Mouse (Mus musculus): ENCODE results near the gene F2rl2. TPM values are rescaled to one million over a fixed set of nuclear protein-coding genes. Genes with fewer than 3 reads are reported as not detected.
A peak's percentile ranks its signal among the peaks of the same experiment; 100 is the strongest.

F2rl2 gene
- 1 to 10 TPM; 3.9 to 4.3 TPM for polyA plus RNA-seq (2017; shearing (Covaris generic))

DNA sequence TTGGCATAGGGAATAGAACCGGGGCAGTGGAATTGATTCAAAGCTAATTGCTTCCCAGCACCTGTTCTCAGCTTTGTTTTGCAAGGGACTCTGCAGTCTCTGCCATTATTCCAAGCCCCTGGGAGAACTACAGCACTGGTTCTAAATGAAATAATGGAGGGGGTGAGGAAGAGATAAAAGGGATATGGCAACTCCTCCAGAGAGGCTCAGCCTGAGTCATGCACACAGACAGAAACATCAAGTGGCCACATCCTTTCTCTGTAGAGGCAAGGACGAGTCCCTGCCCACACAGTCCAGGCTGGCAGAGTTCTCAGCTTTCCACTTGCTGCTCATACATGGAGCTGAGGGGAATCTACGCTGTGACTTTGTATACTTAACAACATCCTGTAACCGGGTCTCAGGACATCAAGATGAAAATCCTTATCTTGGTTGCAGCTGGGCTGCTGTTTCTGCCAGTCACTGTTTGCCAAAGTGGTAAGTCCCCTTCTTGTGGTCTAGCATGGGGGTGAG lies at the start of gene F2rl2:
Gene F2rl2, plus strand, starts transcription at position 200 of the 510 bp plus-strand sequence.
- ATAC-seq, result peak; percentile 89

DNA sequence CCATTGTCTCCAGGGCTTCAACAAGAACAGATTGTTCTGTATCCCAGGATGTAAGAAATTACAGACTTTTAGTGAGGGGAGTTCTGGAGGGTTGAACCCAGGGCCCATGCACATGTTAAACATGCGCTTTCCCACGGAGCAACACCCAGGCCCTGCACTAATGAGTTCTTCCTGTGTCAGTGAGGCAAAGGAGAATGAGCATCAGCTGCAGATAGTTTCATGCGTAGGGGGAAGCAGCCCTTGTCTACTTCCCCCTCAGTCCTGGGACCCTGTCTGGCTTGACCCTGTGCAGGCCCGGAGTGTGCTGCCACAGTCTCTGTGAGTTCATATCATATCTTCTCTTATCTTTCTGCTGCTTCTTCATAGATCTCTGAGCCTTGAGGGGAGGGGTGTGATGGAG lies 49.4 kb upstream of the F2rl2 start:
- no peak for ATAC-seq

DNA sequence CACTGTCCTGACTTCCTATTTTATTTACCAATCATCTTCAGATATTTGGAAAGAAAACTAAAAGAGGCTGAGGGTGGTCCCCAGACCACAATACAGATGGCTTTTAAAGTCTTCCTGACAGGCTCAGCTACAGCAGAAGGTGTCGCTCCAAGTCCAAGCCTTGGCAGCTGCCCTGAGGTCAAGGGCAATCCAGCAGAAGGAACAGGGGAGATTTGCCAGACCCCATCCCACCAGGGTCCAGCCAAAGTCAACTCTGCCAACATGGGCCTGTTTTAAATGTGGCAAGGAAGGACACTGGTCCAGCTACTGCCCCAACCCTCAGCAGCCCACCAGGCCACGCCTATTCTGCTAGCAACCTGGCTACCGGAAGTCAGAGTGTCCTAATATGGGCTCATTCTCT lies 46.7 kb upstream of the F2rl2 start:
- no peak for ATAC-seq

DNA sequence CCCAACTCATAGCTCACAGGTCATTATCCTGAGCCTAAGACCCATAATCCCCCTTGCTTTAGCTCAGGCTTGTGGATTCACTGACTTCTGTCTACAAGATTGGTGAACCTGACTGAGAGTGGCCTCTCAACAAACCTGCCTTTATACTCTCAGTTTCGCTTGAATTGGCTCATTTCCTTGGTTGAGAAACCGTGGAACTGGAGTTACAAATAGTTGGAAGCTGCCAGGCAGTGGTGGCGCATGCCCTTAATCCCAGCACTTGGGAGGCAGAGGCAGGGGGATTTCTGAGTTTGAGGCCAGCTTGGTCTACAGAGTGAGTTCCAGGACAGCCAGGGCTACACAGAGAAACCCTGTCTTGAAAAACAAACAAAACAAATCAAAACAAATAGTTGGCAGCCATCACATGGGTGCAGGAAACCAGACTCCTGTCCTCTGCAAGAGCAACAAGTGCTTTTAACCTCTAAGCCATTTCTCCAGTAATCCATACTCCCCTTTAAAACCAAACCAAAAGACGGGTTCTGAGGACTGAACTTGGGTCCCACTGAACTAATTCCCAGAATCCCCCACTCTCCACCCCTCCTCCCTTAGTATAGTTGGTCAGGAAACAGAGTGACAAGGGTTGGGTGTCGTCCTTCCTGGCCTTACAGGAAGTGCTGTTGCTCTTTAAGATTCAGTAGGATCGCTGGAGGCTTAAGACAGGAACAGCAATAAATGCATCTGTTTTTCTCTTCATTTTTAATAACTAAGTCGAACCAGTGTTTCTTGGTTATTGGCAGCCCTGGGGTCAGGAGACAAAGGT lies 44.6 kb upstream of the F2rl2 start:
- ATAC-seq, result peak; percentile 67

DNA sequence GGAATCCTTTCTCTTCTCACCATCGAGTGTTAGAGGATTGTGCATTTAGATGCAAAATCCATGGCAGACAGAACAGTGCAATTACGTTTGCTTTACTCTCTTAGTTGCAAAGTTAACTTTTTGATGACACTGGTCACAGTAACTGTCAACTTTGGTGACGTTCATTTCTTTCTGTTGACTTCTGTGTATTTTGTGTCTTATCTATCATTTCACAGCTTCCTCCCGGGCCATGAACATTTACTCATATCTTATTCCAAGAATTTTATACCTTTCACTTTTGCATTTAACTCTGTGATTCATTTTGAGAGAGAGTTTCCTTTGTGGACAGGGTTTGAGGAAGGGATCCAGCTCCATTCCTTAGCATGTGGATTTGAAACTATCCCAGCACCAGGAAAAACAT lies 43.0 kb upstream of the F2rl2 start:
- ATAC-seq, result no peak

DNA sequence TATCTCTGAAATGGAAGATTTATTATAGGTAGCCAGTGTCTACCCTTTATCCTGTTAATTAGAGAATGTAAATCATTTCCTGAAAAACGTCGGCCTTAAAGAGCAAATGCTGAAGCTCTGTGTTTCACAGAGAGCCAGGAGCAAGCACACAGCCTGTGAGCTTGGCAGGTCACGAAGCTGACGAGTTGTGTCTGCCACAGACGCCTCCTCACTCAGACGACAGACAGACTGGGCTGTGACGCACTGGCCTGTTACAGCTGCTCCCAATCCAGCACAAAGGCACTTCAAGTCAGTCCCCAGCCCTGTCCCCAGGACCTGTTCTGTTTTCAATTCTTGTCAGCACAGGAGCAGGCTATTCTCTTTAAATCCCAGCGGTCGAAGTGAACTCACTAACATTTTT lies 41.4 kb upstream of the F2rl2 start:
- no peak for ATAC-seq

DNA sequence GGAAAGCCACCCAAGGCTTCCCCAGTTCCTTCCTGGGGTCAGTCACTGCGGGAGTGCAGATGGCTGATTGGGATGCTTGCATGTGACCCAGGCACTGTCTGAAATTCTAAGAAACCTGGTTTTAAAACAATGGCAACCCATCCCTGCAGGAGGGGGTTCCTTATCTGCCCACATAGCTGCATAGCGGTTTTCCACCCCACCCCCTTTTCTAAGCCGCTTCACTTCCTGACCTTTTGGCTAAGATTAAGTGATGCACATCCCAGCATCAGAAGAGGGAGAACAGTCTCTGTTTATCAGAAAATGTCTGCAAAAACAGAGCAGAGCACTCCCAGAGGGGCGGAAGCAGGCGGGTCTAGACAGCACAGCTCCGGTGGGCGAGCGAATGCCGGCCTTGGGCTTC lies 39.5 kb upstream of the F2rl2 start:
- ATAC-seq, result peak; percentile 32

DNA sequence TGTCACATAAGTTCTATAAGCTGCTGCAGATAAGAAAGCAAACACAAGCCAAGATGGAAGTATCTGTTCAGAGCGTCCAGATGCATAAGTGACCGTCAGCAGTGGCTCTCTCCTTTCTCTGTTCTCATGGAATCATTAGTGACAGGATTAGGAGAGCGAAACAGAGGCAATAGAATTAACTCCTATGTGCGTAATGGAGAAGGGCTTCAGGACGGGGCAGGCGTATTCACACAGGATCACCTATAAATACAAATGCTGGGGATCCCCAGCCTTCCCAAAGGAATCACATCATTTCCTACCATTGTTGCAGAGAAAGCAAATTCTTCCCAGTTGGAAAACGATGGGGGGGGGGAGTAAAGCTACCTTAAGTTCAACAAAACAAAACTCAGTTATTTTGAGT lies 37.2 kb upstream of the F2rl2 start:
- no peak for ATAC-seq

DNA sequence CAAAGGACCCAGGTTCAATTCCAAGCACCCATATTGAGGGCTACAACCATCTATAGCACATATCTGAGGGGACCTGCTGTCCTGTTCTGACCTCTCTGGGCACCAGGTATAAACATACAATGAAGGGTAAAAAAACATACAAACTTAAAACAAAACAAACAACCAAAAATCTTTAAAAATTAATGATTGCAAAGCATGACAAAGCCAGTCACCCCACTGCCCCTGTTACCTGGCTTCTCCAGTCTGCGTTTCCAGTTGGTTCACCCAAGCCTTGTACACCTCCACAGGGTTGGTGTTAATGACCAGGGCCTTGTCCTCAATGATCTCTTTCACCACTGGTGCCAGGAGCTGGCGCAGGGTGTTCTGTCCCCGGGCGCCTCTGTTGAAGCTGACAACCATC lies 32.8 kb upstream of the F2rl2 start:
- no peak for ATAC-seq

DNA sequence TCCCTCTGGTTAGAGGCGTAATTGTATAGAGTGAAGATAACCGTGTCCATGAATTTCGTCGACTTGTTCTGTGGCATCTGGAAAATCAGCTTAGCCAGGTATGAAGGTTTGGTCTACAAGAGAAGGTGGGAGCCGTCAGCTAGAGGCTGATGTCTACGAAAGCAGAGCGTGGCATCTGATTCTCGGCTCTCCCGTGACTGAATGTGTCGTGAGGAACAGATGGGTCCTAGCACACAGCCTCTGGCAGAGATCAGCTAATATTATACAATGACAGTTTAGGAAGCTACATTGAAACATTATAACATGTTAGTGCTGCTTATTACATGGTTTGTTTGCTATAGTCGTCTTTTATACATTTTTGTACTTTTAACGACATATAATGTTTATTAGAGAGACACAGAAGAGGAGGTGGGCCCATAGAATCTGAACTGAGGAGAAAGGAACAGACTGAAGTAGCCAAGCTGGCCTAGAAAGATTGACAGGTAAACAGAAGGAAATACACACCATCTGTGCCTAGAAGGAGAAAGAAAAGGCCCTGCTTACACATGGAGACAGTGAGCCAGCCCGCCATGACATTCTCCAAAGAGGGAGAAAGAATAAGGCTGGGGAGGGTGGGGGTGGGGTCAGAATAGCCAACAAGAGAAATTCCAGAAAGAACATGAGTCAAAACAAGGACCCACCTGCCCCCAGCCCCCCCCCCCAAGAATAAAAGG lies 30.9 kb upstream of the F2rl2 start:
- ATAC-seq, result no peak

DNA sequence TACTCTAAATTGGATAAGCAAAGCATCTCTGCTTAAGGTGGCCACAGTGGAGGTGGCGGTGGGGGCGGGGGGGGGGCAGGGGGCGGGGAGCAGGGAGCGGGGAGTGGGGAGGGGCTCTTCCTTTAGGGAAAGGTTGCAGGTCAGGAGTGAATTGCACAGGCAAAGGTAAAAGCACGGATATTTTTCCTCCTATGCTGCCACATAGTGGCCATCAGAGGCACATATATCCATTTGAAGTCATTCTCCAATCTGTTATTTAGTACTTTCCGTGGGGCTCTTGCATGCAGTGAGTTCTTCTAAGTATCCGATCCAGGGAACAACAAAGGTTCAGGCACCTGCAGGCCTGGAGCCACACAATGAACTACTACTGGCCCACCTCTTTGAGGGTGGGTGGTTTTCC lies 29.4 kb upstream of the F2rl2 start:
- no peak for ATAC-seq

DNA sequence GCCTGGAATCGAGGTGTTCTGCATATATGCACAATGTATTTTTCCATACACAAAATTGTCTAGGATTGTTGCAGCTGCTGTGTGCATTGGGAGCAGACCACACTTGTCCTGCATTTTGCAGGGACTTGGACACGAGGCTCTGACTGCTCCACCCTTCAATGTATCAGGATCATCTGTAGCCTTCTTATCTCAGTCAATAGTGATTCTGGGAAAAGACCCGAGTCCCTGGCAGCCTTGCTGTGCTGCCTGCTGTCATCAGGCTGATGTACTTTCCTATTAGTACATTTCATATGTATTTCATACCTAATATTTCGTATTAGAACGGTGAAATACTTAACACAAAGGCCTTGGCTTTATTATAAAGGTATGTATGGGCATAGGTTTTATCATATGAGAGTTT lies 26.1 kb upstream of the F2rl2 start:
- ATAC-seq, result no peak

DNA sequence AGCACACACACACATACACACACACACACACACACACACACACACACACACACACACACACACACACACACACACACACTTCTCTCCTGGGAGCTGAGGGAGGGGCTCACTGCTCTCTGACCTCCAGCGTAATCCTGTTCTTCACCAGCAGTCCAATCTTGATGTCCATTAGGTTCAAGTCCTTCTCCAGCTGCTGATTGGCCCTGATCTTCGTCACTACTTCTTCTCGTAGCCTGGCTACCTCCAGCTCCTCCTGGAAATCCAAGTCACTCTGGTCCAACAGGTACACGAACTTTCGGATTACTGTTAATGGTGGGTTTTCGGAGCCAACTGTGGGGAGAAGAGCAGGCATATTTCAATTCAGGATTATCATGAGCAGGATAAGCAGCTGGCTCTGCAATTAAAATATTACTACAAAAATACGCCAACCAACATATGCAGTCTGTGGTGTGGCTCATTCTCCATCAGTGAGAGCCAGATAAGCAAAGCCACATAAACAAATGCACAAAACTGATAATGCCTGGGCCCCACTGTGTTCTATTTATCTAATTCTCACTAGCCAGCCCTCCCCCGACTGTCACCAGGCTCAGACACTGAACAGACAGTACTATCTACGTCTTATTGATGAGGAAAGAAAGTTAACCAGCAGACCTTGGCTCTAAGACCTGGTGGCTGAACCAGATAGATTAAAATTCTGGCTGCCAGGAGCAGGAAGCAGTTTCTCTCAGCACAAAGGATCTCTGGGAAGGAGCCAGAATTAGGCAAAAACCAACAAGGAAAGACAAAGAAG lies 25.4 kb upstream of the F2rl2 start:
- ATAC-seq, result no peak

DNA sequence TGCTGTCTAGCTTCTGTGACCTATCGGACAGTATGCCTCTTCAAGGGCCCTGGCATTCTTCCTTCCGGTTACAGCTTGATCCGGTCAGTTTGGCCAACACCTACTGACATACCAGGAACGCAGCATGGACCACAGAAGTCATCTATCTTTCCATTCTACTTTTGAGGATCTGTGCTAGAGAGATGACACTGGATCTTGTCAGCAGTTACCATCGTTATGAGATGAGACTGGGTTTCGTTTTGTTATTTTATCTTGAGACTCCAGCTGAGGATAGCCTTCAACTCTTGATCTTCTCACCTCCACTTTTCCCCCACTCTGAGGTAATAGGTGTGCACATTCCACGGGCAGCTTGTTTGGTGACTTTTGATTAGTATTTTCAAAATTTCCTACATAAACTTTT lies 24.3 kb upstream of the F2rl2 start:
- no peak for ATAC-seq

DNA sequence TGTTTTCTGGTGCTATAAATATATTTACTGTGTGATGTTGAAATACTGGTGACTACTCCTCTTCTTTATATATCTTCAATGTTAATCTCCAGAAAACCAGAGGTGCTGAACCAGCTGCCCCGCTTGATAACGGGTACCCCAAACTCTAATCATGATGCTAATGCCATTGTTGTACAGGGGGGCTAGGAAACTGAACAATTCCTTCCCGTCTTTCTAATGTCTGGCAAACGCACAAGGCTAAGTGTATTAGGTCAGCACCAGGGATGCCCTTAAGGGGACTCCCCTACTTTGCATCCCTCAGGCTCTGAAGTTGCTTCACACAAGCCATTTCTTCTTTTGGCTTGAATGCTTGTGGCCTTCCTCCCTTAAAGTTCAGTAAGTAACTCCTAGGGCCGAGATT lies 17.6 kb upstream of the F2rl2 start:
- ATAC-seq, result no peak

DNA sequence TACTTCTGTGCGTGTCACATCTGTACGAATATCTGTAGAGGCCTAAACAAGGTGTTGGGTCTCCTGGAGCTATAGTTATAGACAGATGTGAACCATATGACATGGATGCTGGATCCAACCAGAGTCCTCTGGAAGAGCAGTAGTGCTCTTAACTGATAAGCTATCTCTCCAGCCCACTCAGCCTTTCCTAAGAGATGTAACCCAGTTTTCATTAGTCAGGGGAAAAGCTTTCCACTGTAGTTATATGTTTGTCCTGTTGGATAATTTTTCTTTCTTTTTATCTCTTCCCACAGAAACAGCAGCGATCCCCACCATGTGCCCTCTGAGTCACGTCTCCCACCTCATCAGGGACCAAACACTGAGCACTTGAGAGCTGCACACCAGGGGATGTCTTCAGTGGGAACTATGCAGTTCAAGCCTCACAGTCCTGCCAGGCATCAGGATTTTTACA lies 17.1 kb upstream of the F2rl2 start:
- ATAC-seq, result no peak

DNA sequence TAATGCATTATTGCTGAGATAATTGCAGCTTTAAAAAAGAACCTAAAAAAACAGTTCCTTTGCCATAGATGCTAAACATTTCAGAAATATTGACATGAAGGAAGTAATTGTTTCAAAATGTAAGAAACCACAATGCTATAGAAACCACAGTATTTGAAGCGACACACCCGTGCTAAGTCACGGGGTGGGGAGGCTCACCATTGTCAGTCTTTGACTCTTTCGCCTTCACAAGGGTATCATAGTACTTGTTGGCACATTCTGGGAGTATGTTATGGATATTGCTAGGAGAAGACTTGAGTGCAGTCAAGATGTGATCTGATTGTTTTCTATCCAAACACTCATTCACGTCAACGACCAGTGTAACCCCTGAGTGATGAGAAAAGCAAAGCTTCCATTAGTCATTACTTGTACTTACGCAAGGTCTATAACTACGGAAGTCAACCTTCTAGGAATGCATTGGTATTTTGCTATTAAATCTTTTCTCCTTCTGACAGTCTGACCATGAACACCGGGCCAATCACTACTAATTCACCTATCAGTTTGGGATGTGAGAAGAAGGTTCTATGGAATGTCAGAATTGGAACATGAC lies 11.9 kb upstream of the F2rl2 start:
- ATAC-seq, result peak; percentile 16

DNA sequence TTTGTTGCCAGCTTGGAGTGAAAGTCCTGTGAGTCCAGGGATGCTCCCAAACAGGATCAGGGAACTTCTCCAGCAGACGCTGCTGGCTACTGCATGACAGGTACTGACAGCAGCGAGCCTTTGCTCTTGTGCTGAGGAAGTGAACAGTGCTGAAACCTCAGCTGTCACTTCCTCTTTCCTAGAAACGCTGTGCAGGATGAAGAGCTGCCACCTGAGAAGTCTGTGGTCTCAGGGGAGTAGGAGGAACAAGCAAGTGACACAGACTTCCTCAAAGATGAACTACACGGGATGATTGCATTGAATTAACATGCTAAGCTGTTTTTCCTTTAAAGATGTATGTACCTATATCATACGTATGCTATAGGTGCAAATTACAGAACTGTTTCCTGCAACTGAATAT lies 10.9 kb upstream of the F2rl2 start:
- ATAC-seq, result peak; percentile 88

DNA sequence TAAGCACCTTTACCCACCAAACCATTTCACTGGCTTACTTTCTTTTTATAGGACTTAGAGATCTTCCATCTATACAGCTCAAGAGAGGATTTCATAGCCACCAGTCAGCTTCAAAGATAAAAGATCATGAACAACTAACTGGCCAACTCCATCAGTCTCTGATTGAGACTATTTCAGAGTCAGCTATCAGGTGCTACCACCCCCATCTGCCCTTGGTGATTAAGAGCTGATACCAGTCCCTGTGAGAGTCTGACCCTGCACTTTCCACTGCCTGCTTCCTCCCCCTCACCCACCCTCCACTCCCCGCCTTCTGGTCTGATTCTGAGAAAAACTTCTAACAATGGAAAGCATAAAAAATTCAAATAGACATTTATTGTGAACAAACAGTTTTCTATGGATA lies 8.1 kb upstream of the F2rl2 start:
- no peak for ATAC-seq

DNA sequence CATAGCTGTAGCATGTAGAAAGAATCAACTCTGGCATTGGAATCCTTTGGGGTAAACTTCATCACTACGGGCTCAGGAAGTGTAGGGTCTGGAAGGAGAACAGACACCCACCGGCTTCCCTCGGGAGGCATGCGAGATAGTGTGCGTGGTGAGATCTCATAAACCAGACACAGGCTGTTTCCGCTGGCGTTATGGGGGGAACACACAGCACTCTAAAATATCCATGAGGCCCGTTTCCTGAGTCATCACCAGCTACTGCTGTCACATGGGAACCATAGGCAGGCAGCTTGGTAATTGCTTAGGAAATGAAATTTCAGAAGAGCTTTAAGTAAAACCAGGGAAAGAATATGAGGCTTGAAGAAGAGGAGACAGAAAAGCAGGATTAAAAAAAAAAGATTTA lies 4.5 kb upstream of the F2rl2 start:
- ATAC-seq, result no peak

DNA sequence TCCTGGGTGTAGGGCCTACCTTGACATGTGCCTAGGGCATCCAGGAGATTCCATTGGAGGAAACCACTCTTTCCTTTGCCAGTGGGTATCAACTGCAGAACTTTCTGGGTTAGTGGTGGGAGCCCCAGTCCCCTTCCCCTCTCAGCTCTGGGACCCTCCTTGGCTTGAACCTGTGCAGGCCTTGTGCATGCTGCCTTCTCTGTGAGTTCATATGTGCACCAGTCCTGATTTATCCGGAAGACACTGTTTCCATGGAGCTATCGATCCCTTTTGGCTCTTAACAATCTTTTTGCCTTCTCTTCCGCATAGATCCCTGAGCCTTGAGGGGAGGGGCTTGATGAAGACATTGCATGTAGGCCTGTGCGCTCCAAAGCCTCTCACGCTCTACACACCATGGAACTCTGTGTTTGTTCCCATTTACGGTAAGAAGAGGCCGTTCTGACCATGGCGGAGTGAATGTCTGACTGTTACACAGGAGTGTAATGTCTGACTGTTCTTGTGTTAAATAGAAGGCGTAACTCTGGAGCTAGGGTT lies 466 bp upstream of the F2rl2 start:
- no peak for ATAC-seq

DNA sequence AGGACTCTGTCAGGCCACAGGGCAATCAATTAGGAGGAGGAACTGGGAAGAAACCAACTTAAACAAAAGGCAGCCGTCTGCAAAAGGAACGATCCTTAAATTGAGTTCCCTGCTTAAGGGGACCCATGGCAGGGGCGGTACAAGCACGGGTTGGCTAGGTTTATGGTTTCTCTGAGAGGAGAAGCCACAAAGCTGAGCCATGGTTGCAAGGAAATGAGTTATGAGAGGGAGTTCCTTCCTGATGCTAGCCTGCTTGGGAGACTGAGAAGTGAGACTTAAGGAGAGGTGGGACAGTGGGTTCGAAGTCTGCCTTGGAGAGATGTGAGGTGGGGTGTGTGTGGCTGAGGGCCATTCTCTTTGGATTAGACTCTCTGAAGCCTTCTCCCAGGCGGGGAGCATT lies 1.2 kb downstream of the F2rl2 start:
- no peak for ATAC-seq

DNA sequence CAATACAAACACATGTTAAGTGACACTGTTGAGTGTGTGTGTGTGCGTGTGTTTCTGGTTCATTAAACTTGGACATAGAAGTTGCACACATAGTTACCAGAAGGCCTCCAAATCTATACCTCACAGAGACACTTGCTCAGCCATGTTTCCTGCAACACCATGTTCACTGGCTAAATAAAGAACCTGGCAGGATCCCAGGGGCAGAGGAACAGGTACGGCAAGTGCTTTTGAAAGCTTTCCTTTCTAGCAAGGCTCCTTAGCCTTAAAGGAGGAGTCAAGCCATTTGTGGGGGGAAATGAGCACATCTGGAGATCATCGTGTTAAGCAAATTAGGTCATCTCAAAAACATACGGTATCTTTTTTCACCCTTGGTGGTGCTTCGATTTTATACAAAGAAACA lies 6.7 kb downstream of the F2rl2 start:
- no peak for ATAC-seq

Data from CD4-positive, CD25-positive, alpha-beta regulatory T cell, adult 4 months (primary cell).